Mouse (Mus musculus): ENCODE results near the gene Odf3b. TPM values are rescaled to one million over a fixed set of nuclear protein-coding genes. Genes with fewer than 3 reads are reported as not detected.
A peak's percentile ranks its signal among the peaks of the same experiment; 100 is the strongest.

Gene Odf3b
- polyA plus RNA-seq, 1 experiment, result 106 TPM

- no peak for DNase-seq
Measured at GRCm38 (mm10) chr15:89372536-89372935, 6.5 kb downstream of the Odf3b start.

GRCm38 (mm10) chr15:89372068-89372467 lies 7.0 kb downstream of the Odf3b start:
- TF ChIP-seq POLR2A (IDR thresholded peaks at IDR 0.05; ENCODE audit: borderline replicate concordance, extremely low read depth, low read depth, low read length), result no peak
- no peak for TF ChIP-seq CTCF (IDR thresholded peaks at IDR 0.05; ENCODE audit: insufficient read depth, low read length)
- H3K4me3 ChIP-seq (replicated peaks; ENCODE audit: extremely low read depth, low read depth, low read length), result no peak overlapping the region
- DNase-seq, result no peak
- H3K4me1 ChIP-seq (ENCODE audit: control insufficient read depth, insufficient read depth, low read length), result peaks cover 7% of the 10 kb centered on the region
- WGBS, result 83% methylated on average over 13 of the region's 13 CpGs

More at GRCm38 (mm10) chr15:89372536-89372935, 6.5 kb downstream of the Odf3b start:
- WGBS, result 85% methylated on average over 7 of the region's 7 CpGs
- no peak for TF ChIP-seq POLR2A (IDR thresholded peaks at IDR 0.05; ENCODE audit: borderline replicate concordance, extremely low read depth, low read depth, low read length)
- no peak for TF ChIP-seq CTCF (IDR thresholded peaks at IDR 0.05; ENCODE audit: insufficient read depth, low read length)
- H3K4me3 ChIP-seq (replicated peaks; ENCODE audit: extremely low read depth, low read depth, low read length), result no peak overlapping the region
- peaks cover 7% of the 10 kb centered on the region for H3K4me1 ChIP-seq (ENCODE audit: control insufficient read depth, insufficient read depth, low read length)

GRCm38 (mm10) chr15:89365141-89365551 lies 13.9 kb downstream of the Odf3b start:
- peaks cover 2% of the 10 kb centered on the region; the same call in 1 of the 2 replicates for H3K4me1 ChIP-seq (ENCODE audit: control insufficient read depth, insufficient read depth, low read length)
- 96% methylated on average over 4 of the region's 4 CpGs for WGBS
- DNase-seq, result no peak
- TF ChIP-seq POLR2A (IDR thresholded peaks at IDR 0.05; ENCODE audit: borderline replicate concordance, extremely low read depth, low read depth, low read length) (no peak), CTCF (IDR thresholded peaks at IDR 0.05; ENCODE audit: insufficient read depth, low read length) (no peak)
- no peak overlapping the region for H3K4me3 ChIP-seq (replicated peaks; ENCODE audit: extremely low read depth, low read depth, low read length)

GRCm38 (mm10) chr15:89363051-89363450 lies 16.0 kb downstream of the Odf3b start:
- H3K4me3 ChIP-seq (replicated peaks; ENCODE audit: extremely low read depth, low read depth, low read length), result no peak overlapping the region
- peak; percentile 38 for DNase-seq
- H3K4me1 ChIP-seq (ENCODE audit: control insufficient read depth, insufficient read depth, low read length), result peaks cover 2% of the 10 kb centered on the region; the same call in 1 of the 2 replicates
- WGBS, result 65% methylated on average over 7 of the region's 7 CpGs
- TF ChIP-seq POLR2A (IDR thresholded peaks at IDR 0.05; ENCODE audit: borderline replicate concordance, extremely low read depth, low read depth, low read length), result no peak
- TF ChIP-seq CTCF (IDR thresholded peaks at IDR 0.05; ENCODE audit: insufficient read depth, low read length), result no peak

- H3K4me3 ChIP-seq (replicated peaks; ENCODE audit: extremely low read depth, low read depth, low read length), result no peak overlapping the region
- peaks cover 5% of the 10 kb centered on the region; the same call in 1 of the 2 replicates for H3K4me1 ChIP-seq (ENCODE audit: control insufficient read depth, insufficient read depth, low read length)
- DNase-seq, result no peak
- WGBS, result 69% methylated on average over 3 of the region's 3 CpGs
- TF ChIP-seq CTCF (IDR thresholded peaks at IDR 0.05; ENCODE audit: insufficient read depth, low read length), result no peak
Measured at GRCm38 (mm10) chr15:89358784-89359183, 20.3 kb downstream of the Odf3b start.

GRCm38 (mm10) chr15:89356372-89356771 lies 22.7 kb downstream of the Odf3b start:
- under 1% methylated on average over 15 of the region's 15 CpGs for WGBS
- DNase-seq, result peak; percentile 23
- H3K4me1 ChIP-seq (ENCODE audit: control insufficient read depth, insufficient read depth, low read length), result peaks cover 5% of the 10 kb centered on the region; the same call in 1 of the 2 replicates
- TF ChIP-seq POLR2A (IDR thresholded peaks at IDR 0.05; ENCODE audit: borderline replicate concordance, extremely low read depth, low read depth, low read length), result no peak
- no peak for TF ChIP-seq CTCF (IDR thresholded peaks at IDR 0.05; ENCODE audit: insufficient read depth, low read length)
- peak overlapping the region; percentile 74 for H3K4me3 ChIP-seq (replicated peaks; ENCODE audit: extremely low read depth, low read depth, low read length)

GRCm38 (mm10) chr15:89355241-89356187 lies 23.6 kb downstream of the Odf3b start, which contains the start of the genes Lmf2 and Ncaph2:
Lmf2 (minus strand) TSS chr15:89355659.
Ncaph2 (plus strand) TSS chr15:89355719.
- WGBS, result under 1% methylated on average over 64 of the region's 64 CpGs
- TF ChIP-seq POLR2A (IDR thresholded peaks at IDR 0.05; ENCODE audit: borderline replicate concordance, extremely low read depth, low read depth, low read length) (peak; percentile 61; the same call in 1 of the 2 replicates), CTCF (IDR thresholded peaks at IDR 0.05; ENCODE audit: insufficient read depth, low read length) (no peak)
- peak; percentile 98 for DNase-seq
- H3K4me3 ChIP-seq (replicated peaks; ENCODE audit: extremely low read depth, low read depth, low read length), result peak within 1 kb of the TSS; percentile 74
- peaks cover 5% of the 10 kb centered on the region for H3K4me1 ChIP-seq (ENCODE audit: control insufficient read depth, insufficient read depth, low read length)

GRCm38 (mm10) chr15:89354455-89354854 lies 24.6 kb downstream of the Odf3b start:
- no peak for TF ChIP-seq CTCF (IDR thresholded peaks at IDR 0.05; ENCODE audit: insufficient read depth, low read length)
- TF ChIP-seq POLR2A (IDR thresholded peaks at IDR 0.05; ENCODE audit: borderline replicate concordance, extremely low read depth, low read depth, low read length), result no peak
- WGBS, result 58% methylated on average over 7 of the region's 7 CpGs
- no peak overlapping the region for H3K4me3 ChIP-seq (replicated peaks; ENCODE audit: extremely low read depth, low read depth, low read length)
- DNase-seq, result no peak
- H3K4me1 ChIP-seq (ENCODE audit: control insufficient read depth, insufficient read depth, low read length), result peaks cover 5% of the 10 kb centered on the region

GRCm38 (mm10) chr15:89353837-89354236 lies 25.2 kb downstream of the Odf3b start:
- DNase-seq, result no peak
- no peak for TF ChIP-seq CTCF (IDR thresholded peaks at IDR 0.05; ENCODE audit: insufficient read depth, low read length)
- TF ChIP-seq POLR2A (IDR thresholded peaks at IDR 0.05; ENCODE audit: borderline replicate concordance, extremely low read depth, low read depth, low read length), result no peak
- Histone ChIP-seq H3K4me1 (ENCODE audit: control insufficient read depth, insufficient read depth, low read length) (peaks cover 5% of the 10 kb centered on the region), H3K4me3 (replicated peaks; ENCODE audit: extremely low read depth, low read depth, low read length) (no peak overlapping the region)
- WGBS, result 91% methylated on average over 16 of the region's 16 CpGs
